Mouse (Mus musculus) frontal cortex, postnatal 25 days (tissue): ENCODE measurements at regions not wholly inside any gene's neighbourhood (a gene's known extent, or its start where the extent isn't known, plus 50 kb on each side); places are given as distances from the start of the nearest gene placed in this dataset.

Experiments used
- DNase-seq, 2 experiments: peaks; one replicate each; pipeline ENCODE4 v3.0.0; 2022; ENCODE audit warnings: low spot score in 2 of 2

GRCm38 (mm10) chr4:91180241-91181096 lies 220.1 kb downstream of the Elavl2 start:
- DNase-seq: no peak

- DNase-seq: no peak
Observed at GRCm38 (mm10) chr4:91164280-91165121, 236.1 kb downstream of the Elavl2 start.

- no peak for DNase-seq
Observed at GRCm38 (mm10) chr4:91157047-91157446, 243.5 kb downstream of the Elavl2 start.

GRCm38 (mm10) chr4:91144666-91145065 lies 255.9 kb downstream of the Elavl2 start:
- no peak for DNase-seq

GRCm38 (mm10) chr4:91143906-91144305 lies 256.7 kb downstream of the Elavl2 start:
- DNase-seq: no peak

- no peak for DNase-seq
Observed at GRCm38 (mm10) chr4:91135327-91135726, 265.3 kb downstream of the Elavl2 start.

- no peak for DNase-seq
Observed at GRCm38 (mm10) chr4:91132266-91132665, 268.3 kb downstream of the Elavl2 start.

GRCm38 (mm10) chr4:91120277-91120676 lies 280.3 kb downstream of the Elavl2 start:
- no peak for DNase-seq

GRCm38 (mm10) chr4:91116807-91117609 lies 283.6 kb downstream of the Elavl2 start:
- no peak for DNase-seq

- DNase-seq: no peak
Observed at GRCm38 (mm10) chr4:91111684-91112681, 288.6 kb downstream of the Elavl2 start.

GRCm38 (mm10) chr4:91096086-91096485 lies 304.5 kb downstream of the Elavl2 start:
- DNase-seq: no peak

- no peak for DNase-seq
Observed at GRCm38 (mm10) chr4:91094382-91094781, 306.2 kb downstream of the Elavl2 start.

- no peak for DNase-seq
Observed at GRCm38 (mm10) chr4:91093885-91094284, 306.7 kb downstream of the Elavl2 start.

GRCm38 (mm10) chr4:91092323-91092722 lies 308.3 kb downstream of the Elavl2 start:
- no peak for DNase-seq

- no peak for DNase-seq
Observed at GRCm38 (mm10) chr4:91091910-91092309, 308.7 kb downstream of the Elavl2 start.

- DNase-seq: no peak
Observed at GRCm38 (mm10) chr4:91083950-91084349, 316.6 kb downstream of the Elavl2 start.

- DNase-seq: no peak
Observed at GRCm38 (mm10) chr4:91081447-91081846, 319.1 kb downstream of the Elavl2 start.

- DNase-seq: no peak
Observed at GRCm38 (mm10) chr4:91080620-91081441, 319.8 kb downstream of the Elavl2 start.

GRCm38 (mm10) chr4:91071263-91071662 lies 329.3 kb downstream of the Elavl2 start:
- DNase-seq: no peak

- DNase-seq: no peak
Observed at GRCm38 (mm10) chr4:91060933-91061332, 339.7 kb downstream of the Elavl2 start.
